Mouse (Mus musculus): ENCODE measurements around the gene Olfr552. TPM values are rescaled to one million over a fixed set of nuclear protein-coding genes. Genes with fewer than 3 reads are reported as not detected.

Olfr552 gene
- not detected in 2 replicates for polyA plus RNA-seq (2012; ENCODE audit: low replicate concordance)

GRCm38 (mm10) chr7:102597378-102598031 is at the start of gene Olfr552:
Olfr552 (plus strand) TSS chr7:102597770.

DNA sequence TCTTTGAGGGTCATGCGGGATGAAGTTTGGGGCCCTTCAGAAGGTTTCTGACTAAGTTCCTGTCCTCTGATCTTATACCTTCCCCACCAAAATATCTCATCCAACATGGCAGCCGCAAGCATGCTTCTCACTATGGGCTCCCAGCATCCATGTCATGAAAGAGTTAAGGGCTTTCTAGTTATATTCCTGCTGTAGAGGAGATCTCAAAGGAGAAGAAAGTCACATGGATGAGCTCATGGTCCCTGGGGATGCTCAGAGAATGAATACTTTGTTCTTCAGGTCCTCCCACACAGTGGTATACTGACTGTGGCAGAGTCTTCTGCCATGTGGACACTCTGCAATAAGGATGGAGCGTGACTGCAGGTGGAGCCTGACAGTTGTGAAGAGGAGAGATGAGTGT is 48.0 kb upstream of the Olfr552 start, which contains the start of gene Olfr549:
Gene Olfr549 (plus strand): TSS at position 301 of the 400 bp plus-strand sequence.

DNA sequence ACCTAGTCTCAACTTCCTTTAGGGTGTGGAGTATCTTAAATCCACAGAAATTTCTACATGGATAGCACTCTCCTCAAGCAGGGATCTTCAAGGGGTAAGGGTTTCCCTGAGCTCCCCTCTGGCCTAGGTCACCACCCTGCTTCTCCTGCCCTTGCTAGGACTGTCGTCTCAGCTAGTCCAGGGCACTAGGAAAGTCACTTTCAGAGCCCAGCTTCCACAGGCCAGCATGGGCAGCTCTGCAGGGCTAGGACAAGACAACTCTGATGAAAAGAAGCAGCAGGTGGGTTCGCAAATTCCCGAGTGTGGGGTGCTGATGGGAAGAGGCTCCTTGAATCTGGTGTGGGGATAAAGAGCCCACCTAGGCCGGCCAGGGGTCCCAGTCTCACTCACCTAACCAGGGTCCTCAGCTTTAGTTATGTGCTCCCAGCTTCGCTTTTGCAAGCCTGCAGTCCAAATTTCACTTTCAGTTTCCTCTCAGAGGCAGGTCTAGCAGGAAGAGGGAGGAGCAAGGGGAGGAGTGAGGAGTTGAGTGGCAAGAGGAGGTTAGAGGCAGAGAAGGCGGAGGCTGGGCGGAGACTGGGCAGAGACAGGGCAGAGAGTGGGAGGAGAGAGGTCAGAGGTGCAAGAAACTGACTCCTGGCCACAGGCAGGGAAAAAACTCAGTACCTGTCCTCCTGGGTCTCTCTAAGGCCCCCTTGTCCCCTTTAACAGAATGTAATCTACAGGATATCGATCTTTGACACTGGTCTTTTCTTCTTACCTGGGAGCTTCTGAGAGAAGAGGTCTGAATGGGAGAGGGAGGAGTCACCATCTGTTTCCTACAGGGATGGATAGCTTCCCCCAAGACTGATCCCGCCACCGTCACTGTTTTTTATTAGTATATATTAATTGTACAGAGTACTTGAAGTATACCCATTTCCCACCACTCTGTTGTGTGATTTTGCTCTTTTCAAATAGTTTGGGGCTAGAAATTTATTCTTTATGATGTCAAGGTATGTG is 32.3 kb upstream of the Olfr552 start, which contains the start of gene Trim21:
Gene Trim21 (minus strand): TSS at position 488 of the 999 bp plus-strand sequence.

GRCm38 (mm10) chr7:102571142-102571541 is 26.4 kb upstream of the Olfr552 start, which contains the start of gene Olfr550:
Olfr550 (plus strand) TSS chr7:102571442.

GRCm38 (mm10) chr7:102591786-102592185 is 5.8 kb upstream of the Olfr552 start, which contains the start of gene Olfr551:
Olfr551 (minus strand) TSS chr7:102591886.

GRCm38 (mm10) chr7:102618118-102618517 is 20.5 kb downstream of the Olfr552 start, which contains the start of gene Olfr553:
Olfr553 (minus strand) TSS chr7:102618218.

DNA sequence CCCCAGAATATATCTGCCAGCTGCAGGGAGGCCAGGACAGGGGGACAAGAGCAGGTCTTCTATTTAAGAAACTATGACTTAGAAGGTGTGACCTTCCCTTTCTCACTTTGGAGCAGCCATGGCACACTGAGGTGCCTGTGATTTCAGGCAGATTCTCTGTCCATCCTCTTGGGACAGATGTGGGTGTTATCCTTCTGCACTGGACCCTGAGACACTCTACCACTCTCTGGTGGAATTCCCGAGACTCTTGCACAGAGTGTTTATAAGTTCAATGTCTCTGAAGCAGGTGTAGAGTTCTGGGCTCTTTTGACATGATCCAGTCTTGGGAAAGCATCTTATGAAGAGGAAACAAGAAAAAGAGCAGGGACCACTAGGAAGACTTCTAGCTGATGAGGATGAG is 40.6 kb downstream of the Olfr552 start, which contains the start of gene Olfr554:
Gene Olfr554 (plus strand): TSS at position 301 of the 400 bp plus-strand sequence.

Other genes with a start within 250 kb of the Olfr552 start
- gene Rrm1, start 156.1 kb upstream of the Olfr552 start, polyA plus RNA-seq (2012; ENCODE audit: low replicate concordance): 5.3 and 39.2 TPM in 2 replicates
- not detected in 2 replicates for gene Olfr543, start 116.1 kb upstream of the Olfr552 start, polyA plus RNA-seq (2012; ENCODE audit: low replicate concordance)
- gene Olfr544, start 109.5 kb upstream of the Olfr552 start, polyA plus RNA-seq (2012; ENCODE audit: low replicate concordance): not detected in 2 replicates
- not detected in 2 replicates for gene Olfr545, start 98.2 kb upstream of the Olfr552 start, polyA plus RNA-seq (2012; ENCODE audit: low replicate concordance)
- not detected in 2 replicates for gene Olfr547, start 63.0 kb upstream of the Olfr552 start, polyA plus RNA-seq (2012; ENCODE audit: low replicate concordance)
- not detected in 2 replicates for gene Olfr548-ps1, start 56.9 kb upstream of the Olfr552 start, polyA plus RNA-seq (2012; ENCODE audit: low replicate concordance)
- not detected in 2 replicates for gene Olfr549, start 47.9 kb upstream of the Olfr552 start, polyA plus RNA-seq (2012; ENCODE audit: low replicate concordance)
- gene Trim21, start 32.3 kb upstream of the Olfr552 start, polyA plus RNA-seq (2012; ENCODE audit: low replicate concordance): 11.8 and 24.5 TPM in 2 replicates
- not detected in 2 replicates for gene Olfr550, start 26.3 kb upstream of the Olfr552 start, polyA plus RNA-seq (2012; ENCODE audit: low replicate concordance)
- not detected in 2 replicates for gene Olfr551, start 5.9 kb upstream of the Olfr552 start, polyA plus RNA-seq (2012; ENCODE audit: low replicate concordance)
- not detected in 2 replicates for gene Olfr553, start 20.4 kb downstream of the Olfr552 start, polyA plus RNA-seq (2012; ENCODE audit: low replicate concordance)
- not detected in 2 replicates for gene Olfr554, start 40.7 kb downstream of the Olfr552 start, polyA plus RNA-seq (2012; ENCODE audit: low replicate concordance)
- not detected in 2 replicates for gene Olfr555, start 61.1 kb downstream of the Olfr552 start, polyA plus RNA-seq (2012; ENCODE audit: low replicate concordance)
- not detected in 2 replicates for gene Olfr556, start 67.1 kb downstream of the Olfr552 start, polyA plus RNA-seq (2012; ENCODE audit: low replicate concordance)
- 5.2 and 5.8 TPM in 2 replicates for gene Trim68, start 89.6 kb downstream of the Olfr552 start, polyA plus RNA-seq (2012; ENCODE audit: low replicate concordance)
- not detected in 2 replicates for gene Olfr557, start 98.1 kb downstream of the Olfr552 start, polyA plus RNA-seq (2012; ENCODE audit: low replicate concordance)
- gene Olfr558, start 104.4 kb downstream of the Olfr552 start, polyA plus RNA-seq (2012; ENCODE audit: low replicate concordance): not detected in 2 replicates
- not detected in 2 replicates for gene Olfr33, start 121.3 kb downstream of the Olfr552 start, polyA plus RNA-seq (2012; ENCODE audit: low replicate concordance)
- not detected in 2 replicates for gene Olfr559, start 129.7 kb downstream of the Olfr552 start, polyA plus RNA-seq (2012; ENCODE audit: low replicate concordance)
- not detected in 2 replicates for gene Olfr560, start 161.6 kb downstream of the Olfr552 start, polyA plus RNA-seq (2012; ENCODE audit: low replicate concordance)
- not detected in 2 replicates for gene Olfr78, start 161.7 kb downstream of the Olfr552 start, polyA plus RNA-seq (2012; ENCODE audit: low replicate concordance)
- not detected in 2 replicates for gene Olfr561, start 173.5 kb downstream of the Olfr552 start, polyA plus RNA-seq (2012; ENCODE audit: low replicate concordance)
- gene Olfr564, start 205.7 kb downstream of the Olfr552 start, polyA plus RNA-seq (2012; ENCODE audit: low replicate concordance): not detected in 2 replicates